Mouse (Mus musculus) ovary, postnatal 36 days (tissue): ENCODE measurements around the gene Kcnn1.

ENCODE experiments used
- DNase-seq: peaks from one replicate; pipeline ENCODE4 v3.0.0; 2022; ENCODE audit warnings: low spot score, mixed read lengths

The Kcnn1 gene

DNA sequence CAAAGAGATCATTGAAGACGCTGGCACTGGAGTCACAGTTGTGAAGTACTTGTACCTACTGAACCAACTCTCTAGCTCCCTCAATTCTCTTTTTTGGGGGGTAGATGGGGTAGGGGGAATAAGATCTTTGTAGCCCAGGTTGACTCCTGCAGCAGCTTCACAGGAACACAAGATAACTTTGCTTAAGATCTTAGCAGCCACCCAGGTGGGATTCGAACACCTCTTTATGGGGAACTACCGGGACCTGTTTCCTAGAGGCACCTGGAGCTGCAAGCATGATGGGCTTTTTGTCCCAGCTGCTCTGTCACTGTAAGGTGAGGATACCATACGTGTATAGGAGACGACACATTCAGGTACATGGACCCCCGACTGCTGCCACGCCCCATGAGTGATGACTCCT is 3.5 kb upstream of the Kcnn1 start:
- DNase-seq: no peak

- DNase-seq: no peak
These were observed 3.0 kb upstream of the Kcnn1 start for GRCm38 (mm10) chr8:70866001-70866520.

GRCm38 (mm10) chr8:70865350-70866000 is 2.4 kb upstream of the Kcnn1 start:
- DNase-seq: peak; percentile 98

- peak; percentile 52 for DNase-seq
These were observed 1.7 kb upstream of the Kcnn1 start for GRCm38 (mm10) chr8:70864712-70865221.

DNA sequence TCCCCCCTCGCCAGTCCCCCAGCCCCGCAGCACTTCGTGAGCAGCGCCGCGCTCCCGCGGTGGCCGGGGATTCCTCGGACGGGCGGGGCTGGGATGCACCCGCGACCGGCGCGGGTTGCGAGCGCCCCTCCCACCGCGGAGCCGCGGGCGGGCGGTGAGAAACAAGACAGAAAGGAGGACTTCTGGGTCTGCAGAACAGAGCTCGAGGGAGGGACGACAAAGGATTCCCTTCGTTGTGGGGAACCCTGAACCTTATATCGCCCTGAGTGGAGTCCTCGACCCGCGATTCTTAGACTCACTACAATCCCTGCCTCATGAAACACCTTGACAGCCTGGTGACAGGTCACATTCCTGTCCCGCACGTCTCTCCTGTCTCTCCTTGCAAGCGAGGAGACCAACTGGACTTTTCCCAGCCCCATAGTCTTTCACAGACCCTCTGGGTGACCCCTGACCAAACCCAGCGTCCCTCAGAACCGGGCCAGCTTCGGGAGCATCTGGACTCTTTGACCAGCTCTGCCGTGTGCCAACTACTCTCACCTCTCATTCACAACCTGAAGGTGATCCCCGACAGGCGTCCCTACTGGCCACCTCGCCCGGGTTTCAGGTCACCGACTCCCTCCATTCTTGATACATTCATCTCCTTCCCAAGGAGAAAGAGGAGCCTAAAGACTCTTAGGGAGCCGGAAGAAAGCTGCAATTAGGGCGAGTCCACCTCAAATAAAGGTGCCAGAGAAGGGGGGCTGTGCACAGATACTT is 1.1 kb upstream of the Kcnn1 start:
- DNase-seq: peak; percentile 49

DNA sequence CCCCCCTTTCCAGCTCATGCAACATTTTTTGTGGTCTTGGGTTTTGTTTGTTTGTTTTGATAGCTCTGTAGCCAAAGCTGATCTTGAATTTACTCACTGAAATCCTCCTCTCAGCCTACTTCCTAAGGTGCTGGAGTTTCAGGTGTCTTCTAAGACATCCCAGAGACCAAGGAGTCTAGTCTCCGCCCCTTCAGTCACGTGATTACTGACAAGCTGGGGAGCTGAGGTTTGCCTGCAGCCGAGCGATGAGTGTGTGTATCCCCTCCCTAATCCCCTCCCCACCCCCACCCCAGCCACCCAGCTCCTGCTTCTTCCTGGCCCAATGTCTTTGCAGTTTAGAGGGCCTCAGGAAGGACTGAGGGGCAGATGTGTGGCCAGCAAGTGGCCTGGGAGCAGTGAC is 5.5 kb downstream of the Kcnn1 start:
- no peak for DNase-seq

- peak; percentile 76 for DNase-seq
These were observed 6.4 kb downstream of the Kcnn1 start for GRCm38 (mm10) chr8:70856541-70857197.

- no peak for DNase-seq
These were observed 7.0 kb downstream of the Kcnn1 start for GRCm38 (mm10) chr8:70856028-70856427.

- no peak for DNase-seq
These were observed 9.2 kb downstream of the Kcnn1 start for GRCm38 (mm10) chr8:70853863-70854262.

DNA sequence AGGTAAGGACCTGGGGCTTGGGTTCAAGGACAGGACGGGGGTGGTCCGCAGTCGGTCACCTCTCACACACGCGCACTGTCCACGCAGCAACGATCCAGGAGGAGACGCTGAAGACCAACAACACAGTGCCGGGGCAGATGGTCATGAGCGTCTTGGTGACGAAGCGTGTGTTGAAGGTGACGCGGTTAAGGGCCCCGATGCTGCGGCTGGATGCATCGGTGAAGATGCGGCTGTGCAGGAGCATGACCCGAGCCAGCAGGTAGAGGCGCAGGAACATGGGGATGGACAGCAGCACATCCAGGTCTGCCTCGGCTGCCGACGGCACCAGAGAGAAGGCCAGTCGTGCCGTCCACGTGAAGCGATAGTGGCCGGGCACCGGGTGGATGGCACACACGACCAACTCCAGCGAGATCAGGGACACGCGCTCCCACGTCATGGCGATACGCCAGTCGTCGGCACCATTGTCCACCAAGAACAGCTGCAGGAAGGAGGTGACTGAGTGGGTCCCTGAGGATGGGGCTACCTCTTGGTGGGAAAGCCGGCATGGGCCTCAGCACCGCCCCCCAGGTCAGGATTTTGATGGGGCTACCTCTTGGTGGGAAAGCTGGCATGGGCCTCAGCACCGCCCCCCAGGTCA is 10.3 kb downstream of the Kcnn1 start:
- no peak for DNase-seq

DNA sequence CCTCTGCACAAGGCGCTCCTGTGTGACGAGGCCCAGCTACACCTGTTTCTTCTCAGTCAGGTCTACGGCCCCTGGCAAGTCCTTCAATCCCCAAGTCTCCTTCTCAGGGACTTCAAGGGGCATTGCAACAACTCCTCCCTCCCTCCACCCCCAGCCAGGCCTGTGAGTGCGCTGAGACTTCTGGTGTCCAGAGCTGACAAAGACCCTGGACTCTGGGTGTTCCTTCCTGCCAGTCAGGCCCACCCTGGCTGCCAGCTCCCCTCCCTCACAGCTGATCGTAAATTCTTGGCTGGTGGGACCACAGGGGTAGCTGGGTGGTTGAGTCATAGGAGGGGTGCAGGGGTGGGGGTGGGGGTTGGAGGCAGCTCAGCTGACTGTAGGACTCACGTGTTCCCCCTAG is 11.2 kb downstream of the Kcnn1 start:
- DNase-seq: no peak

DNA sequence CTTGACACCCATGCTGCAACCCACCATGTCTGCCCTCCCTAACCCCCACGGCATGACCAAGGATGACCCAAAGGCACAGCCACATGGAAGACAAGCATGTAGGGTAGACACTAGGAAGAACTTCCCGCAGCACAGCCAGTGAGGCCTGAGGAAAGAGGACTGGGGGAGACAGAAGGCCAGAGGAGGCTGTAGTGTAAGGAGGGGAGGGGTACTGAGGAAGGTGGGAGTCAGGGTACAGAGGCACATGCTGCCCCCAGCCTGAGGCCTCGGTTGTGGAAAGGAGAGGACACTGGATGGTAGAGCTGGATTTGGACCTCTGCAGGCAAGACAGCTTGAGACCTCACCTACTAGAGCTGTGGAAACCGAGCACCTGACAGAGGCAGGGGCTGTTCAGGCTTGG is 12.1 kb downstream of the Kcnn1 start:
- no peak for DNase-seq

GRCm38 (mm10) chr8:70850132-70850845 is 12.8 kb downstream of the Kcnn1 start:
- DNase-seq: no peak

GRCm38 (mm10) chr8:70849333-70849990 is 13.6 kb downstream of the Kcnn1 start:
- no peak for DNase-seq

- no peak for DNase-seq
These were observed 16.5 kb downstream of the Kcnn1 start for GRCm38 (mm10) chr8:70846371-70847154.

- DNase-seq: no peak
These were observed 17.9 kb downstream of the Kcnn1 start for GRCm38 (mm10) chr8:70845108-70845507.

- DNase-seq: peak; percentile 90
These were observed 18.5 kb downstream of the Kcnn1 start for GRCm38 (mm10) chr8:70844523-70844922.

DNA sequence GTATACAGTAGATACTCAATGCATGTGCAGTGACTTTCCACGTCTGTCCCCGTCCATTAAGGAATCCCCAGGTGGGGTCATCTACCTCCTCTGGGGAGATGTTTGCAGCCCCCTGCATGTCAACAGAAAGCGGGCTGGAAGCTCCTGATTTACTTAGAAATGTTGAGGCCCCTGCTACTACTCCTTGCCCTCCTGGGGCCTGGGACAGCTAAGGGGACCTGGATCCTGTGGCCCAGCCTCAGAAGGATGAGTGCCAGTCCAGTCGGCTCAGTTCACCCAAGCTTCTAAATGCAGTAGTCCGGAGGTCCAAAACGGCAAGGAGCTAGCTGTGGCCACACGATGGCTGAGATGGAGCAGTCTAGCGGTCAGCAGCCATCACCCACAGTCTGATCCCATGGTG is 19.1 kb downstream of the Kcnn1 start:
- DNase-seq: no peak

DNA sequence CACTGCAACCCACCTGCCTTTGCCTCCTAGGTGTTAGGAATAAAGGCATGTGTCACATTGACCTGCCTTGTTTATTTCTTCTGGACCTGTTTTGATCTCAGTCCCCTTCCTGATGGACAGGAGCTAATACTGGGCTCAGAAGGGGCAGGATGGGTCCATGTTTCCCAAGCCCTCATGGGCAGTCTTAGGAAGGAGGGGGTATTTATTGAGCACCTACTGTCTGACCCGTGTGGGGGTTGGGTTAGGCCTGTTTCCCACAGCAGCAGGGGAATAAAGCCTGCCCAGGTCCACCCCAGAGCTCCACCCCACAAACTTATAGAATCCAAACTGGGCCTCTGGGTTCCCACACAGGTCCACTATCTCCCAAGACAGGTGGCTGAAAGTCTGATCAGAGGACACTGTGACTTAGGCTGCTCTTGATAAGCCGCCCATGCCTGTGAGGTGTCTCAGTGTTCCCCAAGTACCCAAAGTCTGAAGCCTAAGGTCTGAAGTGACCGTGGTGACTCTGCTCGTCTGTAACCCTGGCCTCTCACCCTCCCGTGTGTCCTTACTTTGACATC is 19.8 kb downstream of the Kcnn1 start:
- DNase-seq: no peak

DNA sequence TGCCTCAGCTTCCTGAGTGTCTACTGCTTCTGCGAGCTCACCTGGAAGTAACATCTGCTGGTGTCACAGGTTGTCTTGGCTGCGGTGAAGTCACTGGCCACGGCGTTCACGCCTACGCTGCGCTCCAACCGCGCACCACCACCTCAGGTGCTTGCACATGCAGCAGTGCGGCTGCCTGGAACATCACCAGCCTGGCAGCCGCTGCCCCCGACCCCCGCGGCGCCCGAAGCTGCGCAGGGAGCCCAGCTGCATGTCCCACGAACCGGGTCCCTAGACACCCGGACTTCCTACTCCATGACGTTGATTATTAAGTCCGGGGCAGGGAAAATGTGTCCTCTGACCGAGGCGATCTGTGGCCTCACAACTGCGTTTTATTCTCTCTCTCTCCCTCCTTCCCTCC is 20.6 kb downstream of the Kcnn1 start:
- no peak for DNase-seq
